Mouse (Mus musculus): Measurements from ENCODE around the gene Gpr146.

DNA sequence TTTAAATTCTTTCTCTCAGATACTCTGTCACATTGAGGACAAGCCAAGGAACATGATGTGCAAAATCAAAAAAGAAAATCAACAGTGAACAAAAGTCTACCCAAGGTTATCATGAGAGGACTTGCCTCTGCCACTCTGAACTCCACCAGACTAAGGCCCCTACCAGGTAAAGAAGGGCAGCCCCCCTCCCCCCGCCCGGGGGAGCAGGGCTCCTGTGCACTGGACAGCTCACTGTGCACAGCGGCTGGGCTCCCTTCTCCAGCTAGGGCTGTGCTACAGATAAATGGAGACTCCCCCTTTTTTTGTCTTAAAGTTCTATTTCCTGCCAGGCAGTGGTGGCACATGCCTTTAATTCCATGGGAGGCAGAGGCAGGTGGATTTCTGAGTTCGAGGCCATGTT, 60.3 kb downstream of the Gpr146 start:
- TF ChIP-seq CTCF (IDR thresholded peaks at IDR 0.05; ENCODE audit: insufficient read depth, low read depth, low read length) (no peak), POLR2A (IDR thresholded peaks at IDR 0.05; ENCODE audit: insufficient read depth, low read depth, low read length) (no peak)
